Mouse (Mus musculus): ENCODE results near the gene Crim1.

Gene Crim1

DNA sequence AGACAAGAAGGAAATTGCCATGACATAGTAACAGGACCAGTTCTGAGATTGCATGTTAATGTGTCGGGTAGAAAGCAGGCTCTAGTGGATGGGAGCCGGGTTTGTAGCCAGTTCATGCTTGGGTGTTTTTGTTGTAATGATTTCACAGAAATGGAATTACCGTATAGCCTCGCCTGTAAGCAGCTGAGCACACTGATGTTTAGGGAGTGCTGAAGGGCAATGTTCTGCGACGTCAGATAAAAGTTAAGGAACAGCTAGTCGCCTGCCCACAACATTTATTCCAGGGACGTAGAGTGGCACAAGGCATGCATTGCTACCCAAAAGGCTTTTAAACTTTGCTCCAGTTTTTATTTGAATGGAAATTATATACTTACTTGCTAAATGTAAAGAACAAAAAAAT lies 131.4 kb downstream of the Crim1 start:
- no peak for DNase-seq

GRCm38 (mm10) chr17:78333275-78333674 lies 133.2 kb downstream of the Crim1 start:
- no peak for DNase-seq

DNA sequence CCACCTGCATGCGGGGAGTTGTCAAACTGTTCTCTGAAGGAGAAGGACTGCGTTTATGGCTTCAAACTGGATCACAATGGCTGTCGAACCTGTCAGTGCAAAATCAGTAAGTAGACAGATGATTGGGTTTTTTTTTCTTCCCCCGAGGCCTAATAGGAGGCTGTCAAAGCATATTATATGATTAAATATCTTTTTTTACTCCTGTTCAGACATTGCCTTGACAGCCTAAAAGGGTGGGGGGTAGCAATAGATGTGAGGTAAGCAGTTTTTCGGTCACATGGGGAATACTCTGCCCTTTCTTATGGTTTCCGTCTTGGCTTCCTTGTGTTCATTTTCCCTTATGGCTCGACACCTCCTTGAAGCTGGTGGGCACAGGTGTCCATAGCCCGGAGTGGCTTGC lies 135.2 kb downstream of the Crim1 start:
- DNase-seq, result no peak

- no peak for DNase-seq
Measured at GRCm38 (mm10) chr17:78343688-78344087, 143.6 kb downstream of the Crim1 start.

- DNase-seq, result peak; percentile 30
Measured at GRCm38 (mm10) chr17:78347111-78347801, 147.2 kb downstream of the Crim1 start.

GRCm38 (mm10) chr17:78351676-78352499 lies 151.8 kb downstream of the Crim1 start:
- DNase-seq, result no peak

DNA sequence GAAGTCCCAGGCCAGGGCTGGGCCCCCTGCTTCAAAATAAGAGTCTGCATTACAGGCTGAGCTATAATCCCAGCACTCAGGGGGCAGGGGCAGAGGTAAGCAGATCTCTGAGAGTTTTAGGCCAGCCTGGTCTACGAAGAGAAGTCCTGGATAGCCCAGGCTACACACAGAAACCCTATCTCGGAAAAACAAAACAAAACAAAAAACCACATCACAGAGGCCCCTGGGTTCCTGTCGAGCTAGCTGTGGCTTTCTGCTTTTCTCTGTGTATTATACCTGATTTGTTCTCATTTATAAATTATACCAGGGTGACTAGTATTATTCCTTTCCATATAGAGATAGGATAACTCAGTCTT lies 152.4 kb downstream of the Crim1 start:
- DNase-seq, result no peak

DNA sequence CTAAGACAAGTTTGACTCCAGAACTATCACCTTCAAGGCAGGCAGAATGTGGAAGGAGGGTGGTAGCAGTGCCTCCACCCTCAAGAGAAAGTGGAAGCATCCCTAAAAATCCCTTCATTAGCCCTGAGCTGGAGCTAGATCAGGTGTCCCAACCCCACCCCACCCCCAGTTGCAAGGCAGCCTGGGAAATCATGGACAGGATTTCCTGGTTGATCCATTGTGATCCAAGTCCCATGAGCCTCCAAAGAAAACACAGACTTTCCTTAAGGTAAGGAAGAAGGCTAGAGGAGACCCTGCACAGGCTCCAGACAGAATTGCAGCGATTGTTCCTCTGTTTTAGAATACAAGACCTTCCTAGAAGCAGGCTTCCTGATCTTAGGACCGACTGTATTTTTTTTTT lies 154.4 kb downstream of the Crim1 start:
- DNase-seq, result no peak

- no peak for DNase-seq
Measured at GRCm38 (mm10) chr17:78354871-78355270, 154.8 kb downstream of the Crim1 start.

GRCm38 (mm10) chr17:78355611-78356010 lies 155.6 kb downstream of the Crim1 start:
- DNase-seq, result no peak

GRCm38 (mm10) chr17:78357753-78358152 lies 157.7 kb downstream of the Crim1 start:
- DNase-seq, result no peak

- DNase-seq, result no peak
Measured at GRCm38 (mm10) chr17:78358251-78358726, 158.2 kb downstream of the Crim1 start.

- DNase-seq, result peak; percentile 57
Measured at GRCm38 (mm10) chr17:78361939-78362728, 162.1 kb downstream of the Crim1 start.

DNA sequence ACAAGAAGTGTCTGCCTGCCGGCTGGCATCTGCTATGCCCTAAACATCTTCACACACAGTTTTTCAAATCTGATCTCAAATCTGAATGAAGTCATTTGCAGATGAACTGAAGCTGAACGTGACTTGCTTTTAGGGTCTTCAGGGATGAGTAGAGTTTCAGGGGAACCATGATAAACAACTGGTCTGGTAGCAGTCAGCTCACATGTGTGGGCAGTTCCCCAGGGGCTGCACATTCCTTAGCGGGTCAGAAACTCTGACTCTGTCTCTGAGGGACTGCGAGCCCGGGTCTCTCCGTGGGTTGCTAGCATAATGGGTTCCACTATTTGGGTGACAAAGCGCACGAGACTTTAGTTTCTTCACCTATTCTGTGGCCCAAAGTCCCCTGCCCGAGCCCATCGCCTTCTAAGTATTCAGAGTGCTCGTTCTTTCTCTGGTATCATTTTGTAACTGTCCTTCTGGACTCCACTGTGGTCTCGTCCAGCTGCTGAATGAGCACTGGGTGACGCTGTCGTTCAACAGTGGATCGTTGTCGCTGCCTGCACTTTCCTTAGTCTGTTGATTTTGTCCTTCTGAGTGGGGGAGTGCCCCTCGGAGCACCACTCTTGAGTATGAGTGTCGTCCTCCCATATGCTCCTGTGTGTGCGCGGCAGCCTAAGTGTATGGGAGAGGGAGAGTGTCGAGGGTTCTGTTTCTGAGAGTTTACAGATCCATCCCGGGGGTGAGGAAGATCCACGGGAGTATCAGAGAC lies 164.7 kb downstream of the Crim1 start:
- no peak for DNase-seq

GRCm38 (mm10) chr17:78366070-78366469 lies 166.0 kb downstream of the Crim1 start:
- no peak for DNase-seq

GRCm38 (mm10) chr17:78368481-78368880 lies 168.4 kb downstream of the Crim1 start:
- DNase-seq, result no peak

- DNase-seq, result no peak
Measured at GRCm38 (mm10) chr17:78370445-78370844, 170.4 kb downstream of the Crim1 start.

- DNase-seq, result no peak
Measured at GRCm38 (mm10) chr17:78373174-78373573, 173.1 kb downstream of the Crim1 start.

DNA sequence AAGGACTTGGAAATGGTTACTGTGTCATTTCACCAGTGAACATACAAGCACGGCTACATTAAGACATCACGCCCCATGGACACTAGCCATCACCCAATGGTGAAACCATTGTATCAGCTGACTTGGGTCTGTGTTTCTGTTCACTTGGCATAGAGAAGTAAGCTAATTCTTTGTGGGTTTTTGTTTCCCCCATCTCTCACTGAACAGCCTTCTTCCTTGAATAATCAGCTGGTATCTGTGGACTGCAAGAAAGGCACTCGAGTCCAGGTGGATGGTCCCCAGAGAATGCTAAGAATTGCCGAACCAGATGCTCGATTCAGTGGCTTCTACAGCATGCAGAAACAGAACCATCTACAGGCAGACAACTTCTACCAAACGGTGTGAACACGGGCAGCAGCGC lies 173.8 kb downstream of the Crim1 start:
- DNase-seq, result no peak

DNA sequence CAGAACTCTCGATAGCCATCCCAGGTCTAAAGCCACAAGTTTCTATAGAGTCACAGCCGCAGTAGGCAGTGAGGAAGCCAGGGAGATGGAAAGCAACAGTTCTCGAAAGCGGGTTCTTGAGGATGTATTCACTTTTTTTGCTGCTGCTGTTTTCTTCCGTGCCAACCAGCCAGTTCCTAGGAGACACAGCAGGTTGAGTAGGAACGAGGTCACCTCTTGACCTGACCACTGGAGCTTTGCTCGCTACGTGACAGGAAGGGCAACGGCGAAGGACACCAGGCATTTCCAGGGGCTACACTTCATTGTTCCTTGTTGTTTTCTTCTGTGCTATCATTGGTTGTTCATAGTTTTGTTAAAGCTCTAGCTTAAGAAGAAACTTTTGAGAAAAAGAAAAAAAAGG lies 174.7 kb downstream of the Crim1 start:
- no peak for DNase-seq

DNA sequence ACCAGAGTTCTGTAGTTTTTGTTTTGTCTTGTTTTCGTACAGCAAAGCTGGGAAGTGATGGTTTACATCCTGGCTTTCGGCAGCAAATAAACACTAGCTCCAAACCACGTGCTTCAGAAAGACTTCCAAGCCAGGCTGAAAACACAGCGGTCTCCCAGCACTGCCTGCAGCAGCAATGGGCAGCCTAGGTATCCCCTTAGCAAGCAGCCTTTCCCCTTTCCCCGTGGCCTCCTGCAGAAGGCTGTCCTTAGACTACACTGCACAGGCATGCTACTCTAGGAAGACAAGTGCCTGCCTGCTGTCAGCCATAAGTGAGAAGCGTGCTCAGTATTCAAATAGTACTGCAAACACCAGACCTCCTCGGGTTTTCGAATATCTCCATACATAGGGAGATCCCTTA lies 176.5 kb downstream of the Crim1 start:
- no peak for DNase-seq

DNA sequence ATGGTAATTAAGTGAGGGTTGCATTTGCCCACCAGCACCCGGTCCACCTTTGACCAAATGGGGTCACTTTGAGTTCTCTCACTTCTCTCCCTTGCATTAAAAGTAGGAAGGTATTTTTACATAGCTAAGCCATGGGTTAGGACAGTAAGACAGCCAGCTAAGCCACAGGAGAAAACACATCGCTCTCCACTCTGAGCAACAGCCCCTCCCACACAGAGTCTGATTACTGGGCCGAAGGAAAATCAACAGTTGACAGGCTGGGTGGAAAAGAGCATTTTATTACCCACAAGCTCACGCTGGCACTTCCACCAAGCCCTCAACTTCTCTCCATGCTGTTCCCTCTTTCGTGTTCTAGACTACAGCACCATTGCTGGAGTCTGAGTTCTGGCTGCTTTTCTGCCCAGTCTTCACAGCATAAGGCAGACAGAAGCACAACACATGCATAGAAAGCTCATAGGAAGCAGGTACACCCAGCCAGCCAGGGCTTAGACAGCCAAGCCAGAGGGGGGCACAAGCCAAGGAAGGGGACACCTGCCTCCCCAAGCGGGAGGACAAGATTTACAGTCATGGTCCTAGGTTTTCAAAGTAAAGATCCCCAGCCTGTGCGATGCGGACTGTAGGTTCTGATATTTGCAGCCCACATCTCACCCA lies 179.2 kb downstream of the Crim1 start:
- DNase-seq, result no peak

Measured in kidney, adult 11 months (tissue).